Mouse (Mus musculus) megakaryocyte, embryonic 14.5 days (primary cell): ENCODE data around the gene Rassf3.

Source experiments
- FLI1 ChIP-seq: IDR thresholded peaks from 2 replicates; pipeline ENCODE4 v1.6.1; 2012; ENCODE audit warnings: low read length, inconsistent platforms, mixed read lengths
- GATA1 ChIP-seq: IDR thresholded peaks from 3 replicates; pipeline ENCODE4 v1.6.1; 2012; ENCODE audit warnings: mixed read lengths, low read length, inconsistent platforms, borderline replicate concordance

DNA sequence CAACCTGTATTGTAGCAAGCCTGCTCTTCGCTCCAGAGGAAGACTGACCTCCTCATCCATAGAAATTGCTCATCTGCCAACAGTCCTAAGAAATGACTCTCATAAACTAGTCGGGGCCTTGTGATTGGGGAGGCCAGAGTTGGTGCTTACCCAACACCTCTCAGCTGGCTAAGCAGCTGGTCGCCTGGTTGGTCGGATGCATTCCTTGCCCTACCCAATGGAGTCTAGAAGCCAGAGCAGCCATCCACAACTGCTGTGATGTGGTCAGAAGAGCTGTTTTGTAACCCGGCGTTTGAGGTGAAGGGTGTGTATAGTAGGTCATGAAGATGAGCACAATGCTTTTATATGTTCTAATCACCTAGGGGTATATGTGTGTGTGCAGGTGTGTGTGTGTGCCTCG, 77.5 kb downstream of the Rassf3 start:
- no peak for TF ChIP-seq FLI1
- TF ChIP-seq GATA1, result no peak
